Mouse (Mus musculus) ovary, adult 18-20 months (tissue): ENCODE data around the gene Mrgprf.

ENCODE experiments used
- DNase-seq: peaks from one replicate; pipeline ENCODE4 v3.0.0; 2022; ENCODE audit warnings: low spot score, mixed read lengths

Mrgprf gene

GRCm38 (mm10) chr7:145335199-145335598 lies 34.6 kb downstream of the Mrgprf start:
- no peak for DNase-seq

GRCm38 (mm10) chr7:145335616-145336332 lies 35.1 kb downstream of the Mrgprf start:
- no peak for DNase-seq

- no peak for DNase-seq
Measured at GRCm38 (mm10) chr7:145337889-145338288, 37.3 kb downstream of the Mrgprf start.

GRCm38 (mm10) chr7:145340248-145340904 lies 39.7 kb downstream of the Mrgprf start:
- no peak for DNase-seq
